Mouse (Mus musculus) megakaryocyte, adult 5-6 weeks (primary cell): ENCODE measurements at regions not wholly inside any gene's neighbourhood (a gene's known extent, or its start where the extent isn't known, plus 50 kb on each side); places are given as distances from the start of the nearest gene placed in this dataset.

Source experiments
- ATAC-seq: 2 replicates; pipeline ENCODE4 v1.8.0; 2016; ENCODE audit warnings: mild to moderate bottlenecking, inconsistent platforms; ENCODE audit not compliant: poor library complexity, severe bottlenecking

DNA sequence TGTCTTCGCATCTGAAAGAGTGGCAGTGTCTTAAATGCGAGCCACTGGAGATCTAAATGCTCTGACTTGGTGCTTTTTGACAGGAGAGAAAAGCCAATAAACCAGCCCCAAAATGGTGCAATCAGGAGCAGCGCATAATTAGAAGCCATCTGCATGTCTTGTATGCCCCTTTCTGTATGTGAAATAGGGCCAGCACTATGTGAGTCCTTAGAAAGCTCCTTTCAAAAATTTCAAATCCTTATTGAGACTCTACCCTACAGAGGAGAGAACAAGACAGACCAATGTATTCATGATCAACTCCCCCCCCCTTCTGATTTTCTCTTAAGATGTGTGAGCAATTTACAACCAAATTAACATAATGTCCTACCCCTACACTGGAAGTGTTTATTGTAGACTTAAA, 86.6 kb upstream of the Lcorl start:
- ATAC-seq, result no peak

DNA sequence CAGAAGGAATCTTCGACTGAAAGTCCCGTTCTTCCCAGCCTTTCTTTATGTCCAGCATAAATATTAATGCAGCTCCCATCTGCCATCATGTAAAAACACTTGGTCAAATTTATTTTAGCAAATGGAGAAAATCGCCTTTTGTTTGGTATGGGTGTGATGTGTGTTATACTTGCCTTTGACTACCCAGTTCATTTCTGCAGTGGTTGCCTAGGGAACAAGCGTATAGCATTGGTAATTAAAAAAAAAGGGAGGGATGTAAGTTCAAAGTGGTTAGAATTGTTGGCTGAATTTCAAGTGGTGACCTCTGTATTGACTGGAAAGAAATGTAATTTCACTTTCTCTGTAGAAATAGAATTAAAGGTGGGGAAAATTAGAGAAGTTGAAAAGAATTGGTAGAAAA, 75.6 kb upstream of the Lcorl start:
- no peak for ATAC-seq

DNA sequence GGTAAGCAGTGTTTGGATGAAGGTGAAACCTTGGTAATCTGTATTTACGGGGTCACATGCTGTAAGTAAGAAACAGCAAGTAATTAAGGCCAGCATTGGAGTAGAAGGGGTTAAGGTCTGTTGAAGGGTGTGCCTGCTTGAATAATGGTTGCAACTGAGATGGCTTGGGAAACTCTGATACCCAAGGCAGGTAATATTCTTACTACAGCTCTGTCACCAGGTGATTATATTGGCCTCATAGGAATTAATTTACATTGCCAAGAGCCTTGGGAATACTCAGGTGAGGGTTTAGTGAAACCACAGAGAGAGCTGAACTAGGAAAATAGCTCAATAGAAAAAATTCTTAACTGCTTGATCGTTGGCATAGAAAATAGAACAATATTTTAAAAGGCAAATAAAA, 73.8 kb upstream of the Lcorl start:
- ATAC-seq, result no peak

DNA sequence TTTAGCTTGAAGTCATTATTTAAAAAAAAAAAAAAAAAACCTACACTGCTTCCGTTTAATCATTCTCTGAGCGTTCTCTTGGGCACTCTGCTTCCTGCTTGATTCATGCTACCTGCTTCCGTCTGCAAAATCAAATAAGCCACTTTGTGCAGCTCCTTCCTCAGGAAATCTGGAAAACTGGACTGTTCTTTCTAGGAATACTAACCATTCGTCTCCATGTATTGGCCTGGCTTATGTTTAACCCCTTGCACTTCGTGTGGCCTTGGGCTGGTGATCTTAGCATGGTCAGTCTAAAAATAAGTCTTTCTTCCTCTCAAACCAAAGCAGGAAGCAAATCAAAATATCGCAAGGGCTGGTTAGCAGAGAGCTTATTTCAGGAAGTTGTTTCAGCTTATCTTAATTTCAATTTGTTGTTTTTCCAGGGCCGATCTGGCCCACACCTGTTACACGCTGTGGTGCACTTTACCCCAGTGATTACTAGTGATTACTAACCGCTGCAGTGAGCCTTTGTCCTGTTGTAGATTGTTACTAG, 68.5 kb upstream of the Lcorl start:
- ATAC-seq, result peak; percentile 71

DNA sequence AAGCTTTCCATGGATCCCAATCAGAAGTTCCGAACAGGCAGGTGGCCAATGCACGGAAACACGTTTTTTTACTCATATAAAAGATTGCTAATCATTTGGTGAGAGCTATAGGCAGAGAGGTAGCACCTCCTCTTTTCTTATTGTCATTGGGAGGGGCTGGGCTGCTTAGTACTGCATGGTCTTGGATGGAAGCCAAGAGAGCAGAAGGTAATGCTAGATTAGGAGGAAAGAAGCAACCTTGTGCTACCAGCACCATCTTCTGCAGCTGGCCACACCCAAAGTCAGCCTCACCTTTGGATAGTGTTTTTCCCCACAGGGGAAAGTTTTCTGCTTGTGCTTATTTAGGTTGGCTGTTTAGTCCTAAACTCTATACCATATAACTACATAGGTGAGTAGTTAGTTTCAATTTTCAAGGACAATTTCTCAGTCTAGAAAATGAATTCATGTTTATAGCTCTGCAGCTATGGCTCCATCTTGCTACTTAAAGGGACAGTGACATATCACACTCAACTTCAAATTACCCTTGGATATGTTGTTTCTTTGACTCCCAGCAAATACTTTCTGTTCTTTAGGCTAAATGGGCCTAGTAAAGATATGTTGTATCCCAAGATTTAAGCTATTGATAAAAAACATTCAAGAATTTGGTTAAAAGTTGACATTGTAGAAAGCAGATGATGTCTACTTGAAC, 66.6 kb upstream of the Lcorl start:
- no peak for ATAC-seq
